Mouse (Mus musculus) kidney, embryonic 16.5 days (tissue): ENCODE data around the gene Mylpf. TPM values are rescaled to one million over a fixed set of nuclear protein-coding genes. Genes with fewer than 3 reads are reported as not detected.
A peak's percentile ranks its signal among the peaks of the same experiment; 100 is the strongest.

ENCODE experiments used
- ATAC-seq: fragments of 200-750 bp; cut with Nextera tagmentation; 2 replicates; pipeline ENCODE4 v1.8.0; 2017; ENCODE audit warnings: moderate TSS enrichment; ENCODE audit not compliant: low FRiP score, low TSS enrichment
- H3K27ac ChIP-seq: fragments of 300-500 bp; sonication (generic); 2 replicates; pipeline ENCODE4 v1.5.1; 2014; ENCODE audit warnings: low read length
- H3K27me3 ChIP-seq: fragments of 300-500 bp; sonication (generic); 2 replicates; pipeline ENCODE4 v1.6.1; 2014; ENCODE audit warnings: low read length, control low read depth, mixed read lengths; ENCODE audit not compliant: insufficient read depth
- H3K36me3 ChIP-seq: fragments of 300-500 bp; sonication (generic); 2 replicates; pipeline ENCODE4 v1.6.1; 2014; ENCODE audit warnings: low read length, control low read depth, mixed read lengths; ENCODE audit not compliant: insufficient read depth
- H3K4me1 ChIP-seq: fragments of 300-500 bp; sonication (generic); 2 replicates; pipeline ENCODE4 v1.6.1; 2014; ENCODE audit warnings: low read length, control low read depth, mixed read lengths; ENCODE audit not compliant: insufficient read depth
- H3K4me2 ChIP-seq: fragments of 300-500 bp; sonication (generic); replicated peaks from 2 replicates; pipeline ENCODE4 v1.6.1; 2014; ENCODE audit warnings: low read depth, low read length
- H3K4me3 ChIP-seq: fragments of 300-500 bp; sonication (generic); 2 replicates; pipeline ENCODE4 v1.5.1; 2014; ENCODE audit warnings: mild to moderate bottlenecking, low read length
- H3K9ac ChIP-seq: fragments of 300-500 bp; sonication (generic); replicated peaks from 2 replicates; pipeline ENCODE4 v1.6.1; 2014; ENCODE audit warnings: low read length
- H3K9me3 ChIP-seq: fragments of 300-500 bp; sonication (generic); 2 replicates; pipeline ENCODE4 v1.6.1; 2016; ENCODE audit warnings: low read length, control low read depth
- WGBS: fragments of 180-500 bp; shearing (Covaris S2); extraction: QIAGEN DNeasy Blood & Tissue Kit; methylation state at CpG from one replicate; pipeline ENCODE4 v1.1.7; 2014; 5-methylcytosine and 5-hydroxymethylcytosine counted together
- polyA plus RNA-seq: library from polyadenylated mRNA; unstranded; fragments of >200 nt; fragmentation: Nextera tagmentation; extraction: Ambion mirVana; gene quantifications from 2 replicates; pipeline ENCODE4 v1.2.1, GENCODE M21; 2015

The Mylpf gene
- polyA plus RNA-seq, 1 experiment from 2014 or later, result 26.7 TPM

DNA sequence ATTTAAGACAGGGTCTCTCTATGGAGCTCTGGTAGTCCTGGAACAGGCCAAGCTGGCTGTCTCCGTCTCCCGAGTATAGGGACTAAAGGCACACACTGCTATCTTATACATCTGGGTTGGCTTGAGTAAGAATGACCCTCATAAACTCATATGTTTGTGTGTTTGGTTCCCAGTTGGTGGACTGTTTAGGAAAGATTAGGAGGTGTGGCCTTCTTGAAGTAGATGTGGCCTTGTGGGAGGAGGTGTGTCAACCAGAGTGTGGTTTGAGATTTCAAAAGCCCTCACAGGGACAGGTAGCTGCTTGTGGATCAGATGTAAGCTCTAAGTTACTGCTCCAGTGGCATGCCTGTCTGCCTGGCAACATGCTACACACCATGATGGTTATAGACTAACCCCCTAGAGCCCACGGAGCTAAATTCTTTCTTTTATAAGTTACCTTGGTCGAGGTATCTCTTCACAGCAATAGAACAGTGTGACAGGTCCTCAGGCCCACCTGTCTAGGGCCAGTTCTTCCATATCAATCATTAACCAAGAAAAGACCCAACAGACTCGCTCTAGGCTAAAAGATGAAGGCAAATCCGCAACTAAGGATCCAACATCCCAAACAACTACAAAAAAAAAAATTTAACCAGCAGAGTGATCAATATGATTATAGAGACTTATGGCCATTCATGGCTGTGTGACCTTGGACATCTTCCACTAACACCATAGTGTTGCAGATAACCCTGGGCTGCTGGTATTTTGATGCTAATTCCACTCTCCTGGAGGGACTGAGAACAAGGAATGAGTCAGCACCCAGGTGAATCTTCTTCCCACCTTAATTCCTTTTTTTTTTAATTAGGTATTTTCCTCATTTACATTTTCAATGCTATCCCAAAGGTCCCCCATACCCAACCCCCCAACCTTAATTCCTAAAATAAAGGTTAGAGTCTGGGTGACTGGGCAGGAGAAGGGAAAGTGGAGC, 15.1 kb downstream of the Mylpf start:
- Histone ChIP-seq H3K9ac (no peak overlapping the region), H3K4me1 (no peaks in the 10 kb centered on the region), H3K27ac (no peak overlapping the region), H3K9me3 (no peaks in the 10 kb centered on the region), H3K4me3 (no peak overlapping the region), H3K4me2 (no peak overlapping the region), H3K36me3 (no peaks in the 10 kb centered on the region), H3K27me3 (no peaks in the 10 kb centered on the region)
- 83% methylated on average over 6 of the region's 6 CpGs for WGBS
- ATAC-seq, result no peak

DNA sequence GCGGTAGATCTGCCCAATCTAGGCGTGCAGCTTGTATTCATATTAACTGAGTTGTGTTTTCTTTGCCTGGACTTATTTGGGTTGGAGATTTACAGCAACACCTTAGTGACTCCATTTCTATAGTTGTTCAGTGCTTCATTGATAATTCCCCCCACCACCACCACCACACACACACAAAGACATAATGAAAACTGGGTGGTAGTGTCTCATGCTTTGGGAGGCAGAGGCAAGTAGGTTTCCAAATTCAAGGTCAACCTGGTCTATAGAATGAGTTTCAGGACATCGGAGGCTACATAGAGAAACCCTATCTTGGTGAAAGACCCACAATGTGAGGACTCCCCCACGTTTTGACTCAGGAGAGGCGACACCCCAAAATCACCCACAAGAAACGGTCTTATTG, 15.9 kb downstream of the Mylpf start:
- no peak overlapping the region for H3K27ac ChIP-seq
- H3K4me1 ChIP-seq, result no peaks in the 10 kb centered on the region
- H3K9ac ChIP-seq, result no peak overlapping the region
- H3K27me3 ChIP-seq, result no peaks in the 10 kb centered on the region
- ATAC-seq, result no peak
- no peaks in the 10 kb centered on the region for H3K9me3 ChIP-seq
- 89% methylated on average over 6 of the region's 6 CpGs for WGBS
- H3K4me2 ChIP-seq, result no peak overlapping the region
- H3K4me3 ChIP-seq, result no peak overlapping the region
- peaks cover 4% of the 10 kb centered on the region; the same call in 1 of the 2 replicates for H3K36me3 ChIP-seq

DNA sequence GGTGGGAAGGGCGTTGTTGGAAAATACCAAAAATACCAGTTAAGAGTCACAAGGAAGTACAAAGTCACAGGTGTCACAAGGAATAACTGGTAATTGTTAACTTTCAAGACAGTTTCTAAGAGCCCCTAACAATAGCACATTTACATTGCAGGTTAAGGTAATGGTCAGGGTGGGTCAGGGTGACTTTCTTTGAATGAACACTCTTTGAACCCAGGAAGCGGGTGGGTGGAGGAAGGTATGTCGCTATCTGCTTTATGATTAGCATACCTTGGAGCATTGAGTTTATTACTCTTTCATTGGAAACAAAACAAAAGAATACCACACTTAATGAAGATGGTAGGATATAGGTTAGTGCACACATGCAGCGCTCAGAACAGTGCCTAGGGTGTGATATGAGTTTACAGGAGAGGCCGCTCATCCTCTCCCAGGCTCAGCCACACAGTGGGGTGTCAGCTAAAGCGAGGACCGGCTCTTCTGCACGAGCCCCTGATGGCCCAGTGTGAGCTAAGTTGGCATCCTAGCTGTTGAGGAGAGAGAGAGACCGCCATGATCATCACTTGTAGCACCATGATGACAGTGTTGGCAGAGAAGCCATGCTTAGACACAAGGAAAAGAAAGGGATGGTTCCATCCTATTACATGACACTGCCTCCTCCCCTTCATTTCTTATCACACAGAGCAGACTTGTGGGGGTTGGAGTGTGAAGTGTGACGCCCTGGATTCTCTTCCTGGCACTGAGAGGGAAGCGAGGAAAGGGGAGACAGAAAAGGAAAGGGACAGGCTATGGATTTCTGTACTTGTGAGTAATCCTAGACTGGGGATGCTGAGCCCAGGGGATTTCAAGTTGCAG, 16.7 kb downstream of the Mylpf start:
- Histone ChIP-seq H3K4me3 (no peak overlapping the region), H3K27me3 (no peaks in the 10 kb centered on the region), H3K27ac (no peak overlapping the region), H3K9me3 (no peaks in the 10 kb centered on the region), H3K36me3 (peaks cover 4% of the 10 kb centered on the region; the same call in 1 of the 2 replicates), H3K9ac (no peak overlapping the region), H3K4me2 (no peak overlapping the region), H3K4me1 (peaks cover 4% of the 10 kb centered on the region)
- ATAC-seq, result no peak
- WGBS, result 83% methylated on average over 11 of the region's 11 CpGs

DNA sequence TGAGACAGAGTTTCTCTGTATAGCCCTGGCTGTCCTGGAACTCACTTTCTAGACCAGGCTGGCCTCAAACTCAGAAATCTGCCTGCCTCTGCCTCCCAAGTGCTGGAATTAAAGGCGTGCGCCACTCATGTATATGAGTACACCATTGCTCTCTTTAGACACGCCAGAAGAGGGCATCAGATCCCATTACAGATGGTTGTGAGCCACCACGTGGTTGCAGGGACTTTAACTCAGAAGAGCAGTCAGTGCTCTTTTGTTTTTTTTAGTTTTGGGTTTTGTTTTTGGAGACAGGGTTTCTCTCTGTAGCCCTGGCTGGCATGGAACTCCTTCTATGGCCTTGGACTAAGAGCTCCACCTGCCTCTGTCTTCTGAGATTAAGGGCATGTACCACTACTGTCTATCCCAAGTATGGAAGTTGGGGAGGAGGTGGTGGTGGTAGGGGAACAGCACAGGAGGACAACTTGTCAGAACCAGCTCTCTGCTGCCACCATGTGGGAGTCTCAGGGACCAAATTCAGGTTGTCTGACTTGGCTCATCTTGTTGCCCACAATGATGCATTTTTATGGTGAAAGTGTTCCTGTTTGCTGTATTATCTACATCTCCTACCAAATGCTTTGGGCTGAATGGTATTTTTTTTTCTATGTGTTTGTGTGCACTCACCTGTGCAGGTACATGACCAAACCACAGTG, 20.1 kb downstream of the Mylpf start:
- Histone ChIP-seq H3K9me3 (no peaks in the 10 kb centered on the region), H3K4me2 (no peak overlapping the region), H3K27ac (no peak overlapping the region), H3K4me3 (no peak overlapping the region), H3K36me3 (peaks cover 7% of the 10 kb centered on the region; the same call in 1 of the 2 replicates), H3K9ac (no peak overlapping the region), H3K27me3 (no peaks in the 10 kb centered on the region), H3K4me1 (peaks cover 19% of the 10 kb centered on the region)
- ATAC-seq, result no peak
- 63% methylated on average over 4 of the region's 4 CpGs for WGBS

DNA sequence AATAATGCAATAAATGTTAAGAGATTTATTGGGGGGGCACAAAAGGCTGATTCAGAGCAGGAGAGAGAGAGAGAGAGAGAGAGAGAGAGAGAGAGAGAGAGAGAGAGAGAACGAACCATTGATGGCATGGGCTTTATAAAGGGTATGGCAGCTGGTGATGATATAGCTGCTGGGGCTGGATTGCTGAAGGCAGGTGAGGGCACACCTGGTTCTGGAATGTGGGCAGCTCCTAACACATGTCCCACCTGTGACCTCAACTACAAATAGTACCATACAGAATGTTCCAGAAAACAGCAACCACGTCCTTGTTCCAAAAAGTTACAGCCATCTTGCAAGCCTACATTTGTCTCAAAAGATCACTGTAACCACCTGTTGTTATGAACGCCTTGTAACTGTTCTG, 22.7 kb downstream of the Mylpf start:
- peak overlapping the region; percentile 99; the same call in 1 of the 2 replicates for H3K27ac ChIP-seq
- peak overlapping the region; percentile 98 for H3K4me3 ChIP-seq

DNA sequence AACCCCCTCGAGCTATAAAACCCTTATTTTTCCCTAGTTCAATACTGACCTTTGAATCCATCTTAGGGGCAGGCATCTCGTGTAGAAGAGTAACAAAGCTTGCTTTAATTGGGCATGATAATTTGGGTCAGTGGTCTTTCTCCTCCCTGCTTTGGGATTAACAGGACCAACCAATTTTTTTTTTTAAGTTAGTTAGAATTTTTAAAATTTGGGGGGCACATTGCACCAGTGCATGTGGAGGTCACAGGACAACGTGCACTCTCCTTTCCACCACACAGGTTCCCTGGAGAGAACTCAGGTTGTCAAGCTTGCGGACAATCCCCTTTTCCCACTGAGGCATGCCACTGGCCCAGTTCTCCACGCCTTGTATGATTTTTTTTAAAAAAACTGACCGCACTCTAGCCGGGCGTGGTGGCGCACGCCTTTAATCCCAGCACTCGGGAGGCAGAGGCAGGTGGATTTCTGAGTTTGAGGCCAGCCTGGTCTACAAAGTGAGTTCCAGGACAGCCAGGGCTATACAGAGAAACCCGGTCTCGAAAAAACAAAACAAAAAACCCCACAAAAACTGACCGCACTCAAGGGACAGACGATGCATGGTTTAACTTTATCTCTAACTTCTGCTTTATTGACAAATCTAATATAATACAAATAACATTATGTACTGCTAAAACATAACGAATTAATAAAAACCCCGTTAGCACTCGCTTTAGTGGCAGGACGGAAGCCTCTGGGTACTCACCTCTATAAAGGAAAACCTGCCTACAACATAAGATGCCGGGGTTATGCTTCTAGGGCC, 23.3 kb downstream of the Mylpf start:
- Histone ChIP-seq H3K4me2 (peak overlapping the region; percentile 77), H3K27ac (peak overlapping the region; percentile 99), H3K9me3 (no peaks in the 10 kb centered on the region), H3K4me1 (peaks cover 31% of the 10 kb centered on the region), H3K9ac (peak overlapping the region; percentile 97), H3K27me3 (no peaks in the 10 kb centered on the region), H3K36me3 (peaks cover 30% of the 10 kb centered on the region), H3K4me3 (peak overlapping the region; percentile 98)
- ATAC-seq, result no peak
- 4% methylated on average over 20 of the region's 20 CpGs for WGBS

More for the DNA sequence above, 22.7 kb downstream of the Mylpf start:
- Histone ChIP-seq H3K9me3 (no peaks in the 10 kb centered on the region), H3K4me1 (peaks cover 31% of the 10 kb centered on the region), H3K9ac (peak overlapping the region; percentile 97), H3K36me3 (peaks cover 24% of the 10 kb centered on the region), H3K4me2 (peak overlapping the region; percentile 77), H3K27me3 (no peaks in the 10 kb centered on the region)
- 43% methylated on average over 3 of the region's 3 CpGs for WGBS
- ATAC-seq, result no peak

DNA sequence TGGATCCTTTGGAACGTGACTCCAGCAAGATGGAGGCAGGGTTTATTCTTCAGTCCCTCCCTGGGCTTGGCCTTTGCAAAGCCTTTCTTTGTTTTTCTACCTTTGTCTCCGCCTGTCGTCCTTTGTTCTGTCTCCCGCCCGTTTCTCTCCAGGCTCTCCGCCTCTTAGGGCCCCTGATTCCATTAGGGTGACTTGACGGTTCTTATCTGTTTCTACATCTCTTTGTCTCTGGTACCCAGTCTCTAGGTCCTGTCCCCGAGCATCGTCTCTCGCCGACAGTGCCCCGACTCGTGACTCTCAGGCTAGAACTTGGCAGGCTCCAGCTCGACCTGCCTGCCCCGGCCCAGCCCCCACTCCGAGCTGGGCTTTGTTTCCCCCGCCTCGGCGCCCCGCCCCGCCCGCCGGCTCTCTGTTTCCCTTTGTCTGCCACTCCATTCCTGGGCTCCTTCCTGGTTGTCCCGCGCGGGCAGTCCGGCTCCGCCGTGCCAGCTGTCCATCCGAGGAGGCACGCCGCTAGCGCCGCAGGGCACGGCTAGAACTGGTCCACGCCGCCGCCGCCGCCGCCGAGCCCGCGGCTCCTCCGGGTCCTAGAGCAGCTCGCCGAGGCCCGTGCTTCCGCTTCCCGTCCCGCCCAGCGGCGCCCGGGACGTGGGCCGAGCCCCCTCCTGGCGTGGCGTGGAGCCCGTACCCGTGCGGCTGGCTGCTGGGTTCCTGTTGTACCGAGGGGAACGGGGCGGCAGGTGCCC, 24.1 kb downstream of the Mylpf start, which contains the start of the genes Zfp553 and Sept1:
TSS of gene Zfp553 (plus strand) at position 440 of the 746 bp plus-strand sequence.
TSS of gene Sept1 (minus strand) at position 509 of the 746 bp plus-strand sequence.
- Histone ChIP-seq H3K36me3 (peaks cover 38% of the 10 kb centered on the region), H3K27me3 (no peaks in the 10 kb centered on the region), H3K9ac (peak within 1 kb of the TSS; percentile 97), H3K4me2 (peak within 1 kb of the TSS; percentile 77), H3K4me1 (peaks cover 31% of the 10 kb centered on the region), H3K27ac (peak within 1 kb of the TSS; percentile 99), H3K9me3 (no peaks in the 10 kb centered on the region), H3K4me3 (peak within 1 kb of the TSS; percentile 98)
- WGBS, result under 1% methylated on average over 63 of the region's 64 CpGs
- peak; percentile 92 for ATAC-seq

DNA sequence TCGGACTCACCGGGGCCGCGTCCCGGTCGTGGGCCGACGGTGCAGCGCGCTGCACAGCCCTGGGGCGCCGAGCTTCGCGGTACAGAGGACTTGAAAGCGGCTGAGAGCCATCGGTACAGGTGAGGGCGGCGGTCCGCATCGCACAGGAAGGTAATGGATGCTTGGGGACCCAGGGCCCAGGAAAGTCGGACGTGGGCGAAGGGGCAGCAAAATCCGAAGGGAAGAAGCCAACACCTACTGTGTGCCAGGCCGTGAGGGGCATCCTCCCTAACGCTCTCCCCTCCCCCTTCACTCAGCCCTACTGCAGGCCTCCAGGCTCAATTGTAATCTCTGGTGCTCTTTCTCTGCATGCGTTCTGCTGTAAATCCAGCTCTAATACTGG, 24.7 kb downstream of the Mylpf start:
- Histone ChIP-seq H3K27me3 (no peaks in the 10 kb centered on the region), H3K9ac (peak overlapping the region; percentile 97), H3K4me3 (peak overlapping the region; percentile 98), H3K36me3 (peaks cover 43% of the 10 kb centered on the region), H3K27ac (peak overlapping the region; percentile 99), H3K9me3 (no peaks in the 10 kb centered on the region), H3K4me2 (peak overlapping the region; percentile 77), H3K4me1 (peaks cover 31% of the 10 kb centered on the region)
- peak; percentile 70 for ATAC-seq
- under 1% methylated on average over 27 of the region's 27 CpGs for WGBS
